Mouse (Mus musculus) heart, embryonic 13.5 days (tissue): Measurements from ENCODE around the gene Vmn1r94. TPM values are rescaled to one million over a fixed set of nuclear protein-coding genes. Genes with fewer than 3 reads are reported as not detected.
"Not testable (repeated sequence)": the region's sequence is repeated elsewhere in the genome, so short reads cannot be mapped to it uniquely, and the experiment has no call there.

Experiments
- ATAC-seq: fragments of 200-750 bp; cut with Nextera tagmentation; 2 replicates; pipeline ENCODE4 v1.8.0; 2017; ENCODE audit warnings: moderate TSS enrichment; ENCODE audit not compliant: insufficient number of reproducible peaks, low FRiP score, low TSS enrichment; ENCODE audit errors: extremely low read depth
- H3K27ac ChIP-seq: fragments of 300-500 bp; sonication (generic); replicated peaks from 2 replicates; pipeline ENCODE4 v1.5.1; 2015; ENCODE audit warnings: moderate library complexity, mild to moderate bottlenecking, inconsistent platforms
- H3K27me3 ChIP-seq: fragments of 300-500 bp; sonication (generic); replicated peaks from 2 replicates; pipeline ENCODE4 v1.6.1; 2015; ENCODE audit warnings: mild to moderate bottlenecking, inconsistent platforms
- H3K36me3 ChIP-seq: fragments of 300-500 bp; sonication (generic); 2 replicates; pipeline ENCODE4 v1.6.1; 2015; ENCODE audit warnings: mild to moderate bottlenecking, inconsistent platforms
- H3K4me1 ChIP-seq: fragments of 300-500 bp; sonication (generic); 2 replicates; pipeline ENCODE4 v1.6.1; 2015; ENCODE audit warnings: inconsistent platforms
- H3K4me2 ChIP-seq: fragments of 300-500 bp; sonication (generic); 2 replicates; pipeline ENCODE4 v1.6.1; 2015; ENCODE audit warnings: inconsistent platforms, mild to moderate bottlenecking, moderate library complexity
- H3K4me3 ChIP-seq: fragments of 300-500 bp; sonication (generic); 2 replicates; pipeline ENCODE4 v1.5.1; 2015; ENCODE audit warnings: moderate library complexity, mild to moderate bottlenecking, inconsistent platforms
- H3K9ac ChIP-seq: fragments of 300-500 bp; sonication (generic); 2 replicates; pipeline ENCODE4 v1.6.1; 2015; ENCODE audit warnings: inconsistent platforms, mild to moderate bottlenecking, moderate library complexity
- H3K9me3 ChIP-seq: fragments of 300-500 bp; sonication (generic); 2 replicates; pipeline ENCODE4 v1.6.1; 2016; ENCODE audit warnings: inconsistent platforms
- WGBS: fragments of 180-500 bp; shearing (Covaris S2); methylation state at CpG from one replicate; pipeline ENCODE4 v1.1.7; 2015; ENCODE audit warnings: mixed read lengths; 5-methylcytosine and 5-hydroxymethylcytosine counted together
- polyA plus RNA-seq: library from polyadenylated mRNA; unstranded; fragments of >200 nt; fragmentation: Nextera tagmentation; extraction: Ambion mirVana; gene quantifications from 2 replicates; pipeline ENCODE4 v1.2.1, GENCODE M21; 2015

Vmn1r94 gene
- polyA plus RNA-seq = not detected in 2 replicates

GRCm38 (mm10) chr7:20168277-20168676 lies at the start of gene Vmn1r94:
Gene Vmn1r94 (minus strand): TSS chr7:20168377.
- not testable (repeated sequence) for H3K36me3 ChIP-seq, H3K9ac ChIP-seq, H3K4me3 ChIP-seq, ATAC-seq, H3K9me3 ChIP-seq, H3K4me1 ChIP-seq, H3K27ac ChIP-seq, H3K4me2 ChIP-seq, H3K27me3 ChIP-seq
- WGBS = no CpG with 5 or more reads among the region's 3 CpGs

DNA sequence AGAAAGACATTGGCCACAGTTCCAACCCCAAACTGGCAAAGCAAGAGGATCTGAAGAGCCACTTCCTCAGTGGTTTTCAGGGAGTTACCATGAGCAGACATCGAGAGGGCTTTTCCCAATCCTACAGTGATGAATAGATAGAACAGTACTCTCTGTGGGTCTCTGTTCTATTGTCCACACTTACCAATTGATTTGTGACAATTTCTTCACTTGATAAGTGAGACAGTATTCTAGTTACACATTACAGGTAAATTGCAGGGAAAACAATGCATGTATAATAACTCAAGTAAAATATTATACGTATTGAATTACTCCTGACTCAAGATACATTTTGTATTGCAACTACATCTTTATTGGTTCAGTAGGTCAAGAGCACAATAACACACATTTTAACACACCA lies 37.3 kb upstream of the Vmn1r94 start, which contains the start of gene Gm6164:
Gene Gm6164 (minus strand): TSS at position 101 of the 400 bp plus-strand sequence.
- H3K27ac ChIP-seq, H3K9ac ChIP-seq, H3K4me3 ChIP-seq, ATAC-seq, H3K27me3 ChIP-seq, H3K9me3 ChIP-seq, H3K4me2 ChIP-seq, H3K36me3 ChIP-seq, H3K4me1 ChIP-seq: not testable (repeated sequence)
- no CpG with 5 or more reads among the region's 2 CpGs for WGBS

DNA sequence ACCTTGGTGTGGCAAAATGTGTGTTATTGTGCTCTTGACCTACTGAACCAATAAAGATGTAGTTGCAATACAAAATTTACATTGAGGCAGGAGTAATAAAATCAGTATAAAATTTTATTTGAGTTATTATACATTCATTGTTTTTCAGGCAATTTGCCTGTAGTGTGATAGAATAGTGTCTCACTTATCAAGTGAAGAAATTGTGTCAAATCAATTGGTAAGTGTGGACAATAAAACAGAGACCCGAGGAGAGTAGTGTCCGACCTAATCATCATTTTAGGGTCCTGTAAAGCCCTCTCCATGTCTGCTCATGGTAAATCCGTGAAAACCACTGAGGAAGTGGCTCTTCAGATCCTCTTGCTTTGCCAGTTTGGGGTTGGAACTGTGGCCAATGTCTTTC lies 25.2 kb upstream of the Vmn1r94 start, which contains the start of gene Vmn1r95:
Gene Vmn1r95 (plus strand): TSS at position 301 of the 400 bp plus-strand sequence.
- H3K9me3 ChIP-seq, H3K9ac ChIP-seq, H3K4me3 ChIP-seq, ATAC-seq, H3K36me3 ChIP-seq, H3K4me2 ChIP-seq, H3K27me3 ChIP-seq, H3K4me1 ChIP-seq, H3K27ac ChIP-seq: not testable (repeated sequence)
- no CpG with 5 or more reads among the region's 3 CpGs for WGBS

- not testable (repeated sequence) for H3K4me3 ChIP-seq, ATAC-seq, H3K27ac ChIP-seq, H3K27me3 ChIP-seq, H3K36me3 ChIP-seq, H3K4me2 ChIP-seq, H3K9ac ChIP-seq, H3K9me3 ChIP-seq, H3K4me1 ChIP-seq
- no CpG with 5 or more reads among the region's 5 CpGs for WGBS
These were observed 29.2 kb downstream of the Vmn1r94 start, which contains the start of gene Vmn1r93 for GRCm38 (mm10) chr7:20138988-20139387. Gene Vmn1r93 (minus strand): TSS chr7:20139088.

- H3K9me3 ChIP-seq, H3K27me3 ChIP-seq, ATAC-seq, H3K27ac ChIP-seq, H3K4me3 ChIP-seq, H3K9ac ChIP-seq, H3K4me2 ChIP-seq, H3K4me1 ChIP-seq, H3K36me3 ChIP-seq: not testable (repeated sequence)
- WGBS = no CpG with 5 or more reads among the region's 2 CpGs
These were observed 45.7 kb downstream of the Vmn1r94 start, which contains the start of gene Gm16442 for GRCm38 (mm10) chr7:20122479-20122878. Gene Gm16442 (minus strand): TSS chr7:20122579.

Other genes starting within 250 kb of the Vmn1r94 start
- 15.7 TPM in 2 replicates for gene Pvr, start 247.2 kb downstream of the Vmn1r94 start, polyA plus RNA-seq
- gene Igsf23, start 217.6 kb downstream of the Vmn1r94 start, polyA plus RNA-seq = 1.2 and 1.6 TPM in 2 replicates
- not detected in 2 replicates for gene Ceacam20, start 203.0 kb downstream of the Vmn1r94 start, polyA plus RNA-seq
- not detected in 2 replicates for gene Nlrp9b, start 176.9 kb downstream of the Vmn1r94 start, polyA plus RNA-seq
- not detected in 2 replicates for gene Vmn1r91, start 68.7 kb downstream of the Vmn1r94 start, polyA plus RNA-seq
- not detected in 2 replicates for gene Gm16442, start 45.8 kb downstream of the Vmn1r94 start, polyA plus RNA-seq
- gene Vmn1r93, start 29.3 kb downstream of the Vmn1r94 start, polyA plus RNA-seq = not detected in 2 replicates
- gene Vmn1r95, start 25.3 kb upstream of the Vmn1r94 start, polyA plus RNA-seq = not detected in 2 replicates
- gene Gm6164, start 37.2 kb upstream of the Vmn1r94 start, polyA plus RNA-seq = not detected in 2 replicates
- not detected in 2 replicates for gene Gm4498, start 65.5 kb upstream of the Vmn1r94 start, polyA plus RNA-seq
- not detected in 2 replicates for gene Gm5890, start 94.5 kb upstream of the Vmn1r94 start, polyA plus RNA-seq
- not detected in 2 replicates for gene Gm4133, start 165.7 kb upstream of the Vmn1r94 start, polyA plus RNA-seq
- not detected in 2 replicates for gene Gm5728, start 207.0 kb upstream of the Vmn1r94 start, polyA plus RNA-seq
- gene Vmn1r100, start 249.6 kb upstream of the Vmn1r94 start, polyA plus RNA-seq = not detected in 2 replicates